Mouse (Mus musculus) CH12.LX (cell line): Measurements from ENCODE around the gene Fkbp9. TPM values are rescaled to one million over a fixed set of nuclear protein-coding genes. Genes with fewer than 3 reads are reported as not detected.

Source experiments
- DNase-seq: peaks from one replicate; pipeline ENCODE4 v3.0.0-alpha.2; 2013; ENCODE audit errors: extremely low read depth
- H3K27ac ChIP-seq: 2 replicates; pipeline ENCODE4 v1.5.1; 2012; ENCODE audit warnings: low read depth, mild to moderate bottlenecking, control low read depth, moderate library complexity; ENCODE audit not compliant: insufficient read depth
- H3K27me3 ChIP-seq: replicated peaks from 2 replicates; pipeline ENCODE3; 2012; ENCODE audit warnings: inconsistent platforms
- H3K36me3 ChIP-seq, 2 experiments: replicated peaks in 1 of 2; 2 replicates each; pipeline versions ENCODE3 to v1.6.1; 2012; ENCODE audit warnings: inconsistent platforms in 1 of 2, low read length in 1 of 2, mild to moderate bottlenecking in 1 of 2, mixed read lengths in 1 of 2, moderate library complexity in 1 of 2; ENCODE audit not compliant: control insufficient read depth in 1 of 2, insufficient read depth in 1 of 2
- H3K4me1 ChIP-seq, 2 experiments: 2 replicates each; pipeline ENCODE4 v1.6.1; 2012; ENCODE audit warnings: inconsistent platforms in 1 of 2, moderate library complexity in 1 of 2; ENCODE audit not compliant: insufficient read depth in 2 of 2, control insufficient read depth in 1 of 2
- H3K4me2 ChIP-seq: 2 replicates; pipeline ENCODE4 v1.6.1; 2012; ENCODE audit warnings: low read depth, mild to moderate bottlenecking, control low read depth; ENCODE audit not compliant: poor library complexity, insufficient read depth, severe bottlenecking
- H3K4me3 ChIP-seq, 3 experiments: fragments of 150-350 bp in 1 of 3; sonication (generic) in 1 of 3; replicated peaks in 1 of 3; 2 replicates each; pipeline versions ENCODE3 to v1.5.1; 2011 to 2012; ENCODE audit warnings: low read depth in 2 of 3, low read length in 2 of 3, mild to moderate bottlenecking in 2 of 3, moderate library complexity in 2 of 3, control low read depth in 1 of 3, improper control_type of control experiment in 1 of 3, inconsistent platforms in 1 of 3, mixed read lengths in 1 of 3; ENCODE audit not compliant: poor library complexity in 1 of 3
- H3K79me2 ChIP-seq: replicated peaks from 2 replicates; pipeline ENCODE4 v1.6.1; 2012; ENCODE audit warnings: mild to moderate bottlenecking, moderate library complexity; ENCODE audit not compliant: control insufficient read depth, poor library complexity, insufficient read depth, severe bottlenecking; ENCODE audit errors: extremely low read depth
- H3K9ac ChIP-seq: 2 replicates; pipeline ENCODE4 v1.6.1; 2012; ENCODE audit warnings: low read depth, mild to moderate bottlenecking, control low read depth, moderate library complexity; ENCODE audit not compliant: insufficient read depth
- H3K9me3 ChIP-seq: replicated peaks from 2 replicates; pipeline ENCODE3; 2012; ENCODE audit warnings: low read length, inconsistent platforms, mixed read lengths
- ELF1 ChIP-seq: IDR thresholded peaks from 2 replicates; pipeline ENCODE4 v1.6.1; 2014; ENCODE audit warnings: low read depth, mild to moderate bottlenecking, inconsistent platforms, low read length, improper control_type of control experiment
- ETS1 ChIP-seq: conservative IDR thresholded peaks from 2 replicates; pipeline ENCODE4 v1.6.1; 2012; ENCODE audit warnings: low read depth, mild to moderate bottlenecking, inconsistent platforms, low read length, improper control_type of control experiment, moderate library complexity
- HCFC1 ChIP-seq: IDR thresholded peaks from 2 replicates; pipeline ENCODE4 v1.6.1; 2012; ENCODE audit warnings: low read depth, mild to moderate bottlenecking, inconsistent platforms, low read length, improper control_type of control experiment
- JUN ChIP-seq: IDR thresholded peaks from 2 replicates; pipeline ENCODE4 v1.6.1; 2011; ENCODE audit warnings: low read depth, mild to moderate bottlenecking, low read length, improper control_type of control experiment, moderate library complexity; ENCODE audit not compliant: insufficient read depth
- MAFK ChIP-seq: IDR thresholded peaks from 2 replicates; pipeline ENCODE4 v1.6.1; 2011; ENCODE audit warnings: low read length, improper control_type of control experiment; ENCODE audit not compliant: insufficient replicate concordance
- MAX ChIP-seq: IDR thresholded peaks from 2 replicates; pipeline ENCODE4 v1.6.1; 2011; ENCODE audit warnings: low read length, improper control_type of control experiment
- MXI1 ChIP-seq: IDR thresholded peaks from 2 replicates; pipeline ENCODE4 v1.6.1; 2011; ENCODE audit warnings: mild to moderate bottlenecking, low read depth, low read length, improper control_type of control experiment
- POLR2A ChIP-seq: IDR thresholded peaks from 2 replicates; pipeline ENCODE4 v1.6.1; 2011; ENCODE audit warnings: low read depth, mild to moderate bottlenecking, improper control_type of control experiment, low read length
- POLR2AphosphoS2 ChIP-seq: IDR thresholded peaks from 2 replicates; pipeline ENCODE4 v1.6.1; 2011; ENCODE audit warnings: low read depth, low read length, improper control_type of control experiment
- SMC3 ChIP-seq: IDR thresholded peaks from 2 replicates; pipeline ENCODE4 v1.6.1; 2011; ENCODE audit warnings: low read depth, low read length, improper control_type of control experiment
- ZNF384 ChIP-seq: IDR thresholded peaks from 2 replicates; pipeline ENCODE4 v1.6.1; 2012; ENCODE audit warnings: low read depth, low read length, improper control_type of control experiment, inconsistent platforms
- dilution Hi-C: fragments of 300-500 bp; cut with MboI; formaldehyde crosslinking; loops from 2 replicates; pipeline ENCODE4 v1.14.3; 2020; ENCODE audit warnings: low sequenced_read_pairs; ENCODE audit not compliant: extremely low pct_unique_long_range_greater_than_20kb, extremely low pct_ligation_motif_present
- in situ Hi-C: fragments of 300-500 bp; cut with MboI; formaldehyde crosslinking; loops from 3 replicates; pipeline ENCODE4 v1.14.3; 2019; ENCODE audit warnings: low sequenced_read_pairs, low pct_ligation_motif_present, low pct_unique_long_range_greater_than_20kb, mixed read lengths
- polyA plus RNA-seq: library from polyadenylated mRNA; unstranded; fragments of >175 nt; gene quantifications from 2 replicates; pipeline ENCODE4 v1.2.1, GENCODE M21; 2012; ENCODE audit warnings: low read depth; ENCODE audit not compliant: insufficient read length
- total RNA-seq, 2 experiments: library from RNA; depleted of rRNA; stranded (reverse); fragments of 300-350 nt in 1 of 2; fragments of >200 nt in 1 of 2; gene quantifications; 2 replicates each; pipeline ENCODE4 v1.2.3; 2012 to 2014

The Fkbp9 gene
- total and polyA plus RNA-seq, 3 experiments, result 0.07 to 1.7 TPM; not detected in 1

GRCm38 (mm10) chr6:56919330-56920044, 87.6 kb downstream of the Fkbp9 start:
- no peak overlapping the region for H3K4me2 ChIP-seq
- no peak overlapping the region for H3K27ac ChIP-seq
- in situ Hi-C loops, result no loop called here
- no peaks in the 10 kb centered on the region for H3K27me3 ChIP-seq
- H3K4me3 ChIP-seq, result no peak overlapping the region
- H3K9ac ChIP-seq, result no peak overlapping the region
- no peak for DNase-seq
- dilution Hi-C loops, result no loop called here
- peaks cover 17% of the 10 kb centered on the region for H3K79me2 ChIP-seq
- peaks cover 3 to 10% of the 10 kb centered on the region in 2 experiments; a peak in 2 of 4 replicates for H3K4me1 ChIP-seq
- TF ChIP-seq MAFK, result no peak
- TF ChIP-seq POLR2A, result no peak
- TF ChIP-seq, all 38 proteins: peak for 0
- peaks cover 0 to 11% of the 10 kb centered on the region in 2 experiments for H3K36me3 ChIP-seq
- H3K9me3 ChIP-seq, result peaks cover 3% of the 10 kb centered on the region

GRCm38 (mm10) chr6:56920222-56921092, 88.6 kb downstream of the Fkbp9 start:
- H3K27ac ChIP-seq, result no peak overlapping the region
- peaks cover 3 to 14% of the 10 kb centered on the region in 2 experiments; a peak in 3 of 4 replicates for H3K4me1 ChIP-seq
- H3K4me2 ChIP-seq, result no peak overlapping the region
- DNase-seq, result no peak
- dilution Hi-C loops (no loop called here), in situ Hi-C loops (no loop called here)
- no peak overlapping the region for H3K4me3 ChIP-seq
- peaks cover 17% of the 10 kb centered on the region for H3K79me2 ChIP-seq
- H3K36me3 ChIP-seq, result peaks cover 0 to 11% of the 10 kb centered on the region in 2 experiments
- no peaks in the 10 kb centered on the region for H3K9me3 ChIP-seq
- no peak overlapping the region for H3K9ac ChIP-seq
- H3K27me3 ChIP-seq, result no peaks in the 10 kb centered on the region
- no peak for TF ChIP-seq MXI1
- no peak for TF ChIP-seq ETS1
- TF ChIP-seq JUN, result no peak
- TF ChIP-seq SMC3, result no peak
- TF ChIP-seq ZNF384, result no peak
- no peak for TF ChIP-seq MAX
- TF ChIP-seq HCFC1, result no peak
- no peak for TF ChIP-seq POLR2AphosphoS2
- no peak for TF ChIP-seq ELF1
